Mouse (Mus musculus) thymus, adult 2 months (tissue): ENCODE data around the gene Zfp827.

Experiments used
- CTCF ChIP-seq: fragments of 200-500 bp; IDR thresholded peaks from 2 replicates; pipeline ENCODE4 v1.5.1; 2012; ENCODE audit warnings: mild to moderate bottlenecking, control low read depth, low read length, moderate library complexity, borderline replicate concordance; ENCODE audit not compliant: control insufficient read depth, poor library complexity, insufficient read depth; ENCODE audit errors: extremely low read depth
- POLR2A ChIP-seq: fragments of 200-500 bp; IDR thresholded peaks from 2 replicates; pipeline ENCODE4 v1.6.1; 2012; ENCODE audit warnings: mild to moderate bottlenecking, low read length, control low read depth, moderate library complexity; ENCODE audit not compliant: control insufficient read depth, poor library complexity, insufficient read depth; ENCODE audit errors: extremely low read depth

DNA sequence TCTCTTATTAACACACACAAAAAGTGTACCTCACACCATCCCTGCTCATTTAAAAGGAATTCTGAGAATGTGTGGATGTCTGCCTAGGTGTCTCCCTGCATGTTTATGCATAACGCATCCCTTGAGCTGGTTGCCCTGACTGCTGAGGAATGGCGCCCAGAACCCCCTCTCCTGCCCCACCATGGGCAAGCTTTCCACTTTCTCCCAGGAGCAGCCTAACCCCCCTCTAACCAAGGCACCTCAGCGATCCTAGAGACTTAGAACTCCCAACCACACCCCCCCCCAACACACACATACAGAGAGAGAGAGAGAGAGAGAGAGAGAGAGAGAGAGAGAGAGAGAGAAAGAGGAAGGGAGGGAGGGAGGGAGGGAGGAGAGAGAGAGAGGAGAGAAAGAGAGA lies 179.9 kb downstream of the Zfp827 start:
- TF ChIP-seq CTCF (no peak), POLR2A (no peak)
